Mouse (Mus musculus) MEL (cell line): ENCODE measurements around the gene Tnni3k. TPM values are rescaled to one million over a fixed set of nuclear protein-coding genes. Genes with fewer than 3 reads are reported as not detected.

ENCODE experiments used
- DNase-seq: peaks from one replicate; pipeline ENCODE4 v3.0.0; 2011; ENCODE audit warnings: low read depth, low spot score
- H3K27ac ChIP-seq: 2 replicates; pipeline ENCODE4 v1.5.1; 2012; ENCODE audit warnings: low read depth, mild to moderate bottlenecking, control low read depth, low read length, moderate library complexity; ENCODE audit not compliant: control insufficient read depth
- H3K27me3 ChIP-seq, 2 experiments: fragments of 150-350 bp in 1 of 2; sonication (generic) in 1 of 2; 2 replicates each; pipeline ENCODE4 v1.6.1; 2012; ENCODE audit warnings: low read length in 2 of 2, mild to moderate bottlenecking in 2 of 2, improper control_type of control experiment in 1 of 2, moderate library complexity in 1 of 2; ENCODE audit not compliant: insufficient read depth in 2 of 2, control insufficient read depth in 1 of 2
- H3K36me3 ChIP-seq, 2 experiments: 2 replicates each; pipeline ENCODE4 v1.6.1; 2012 to 2014; ENCODE audit warnings: low read length in 2 of 2, improper control_type of control experiment in 1 of 2, inconsistent platforms in 1 of 2, mild to moderate bottlenecking in 1 of 2; ENCODE audit not compliant: insufficient read depth in 2 of 2, control insufficient read depth in 1 of 2
- H3K4me1 ChIP-seq, 2 experiments: fragments of 150-350 bp in 1 of 2; sonication (generic) in 1 of 2; 2 replicates each; pipeline ENCODE4 v1.6.1; 2012; ENCODE audit warnings: low read length in 2 of 2, improper control_type of control experiment in 1 of 2, mild to moderate bottlenecking in 1 of 2; ENCODE audit not compliant: insufficient read depth in 2 of 2, control insufficient read depth in 1 of 2
- H3K4me3 ChIP-seq, 2 experiments: fragments of 150-350 bp in 1 of 2; sonication (generic) in 1 of 2; 2 replicates each; pipeline ENCODE4 v1.5.1; 2012; ENCODE audit warnings: low read depth in 2 of 2, low read length in 2 of 2, mild to moderate bottlenecking in 2 of 2, moderate library complexity in 2 of 2, control low read depth in 1 of 2, improper control_type of control experiment in 1 of 2; ENCODE audit not compliant: control insufficient read depth in 1 of 2, insufficient read depth in 1 of 2
- H3K79me2 ChIP-seq: 2 replicates; pipeline ENCODE4 v1.6.1; 2012; ENCODE audit warnings: mild to moderate bottlenecking, low read length, moderate library complexity; ENCODE audit not compliant: control insufficient read depth, poor library complexity, insufficient read depth
- H3K9ac ChIP-seq: 2 replicates; pipeline ENCODE4 v1.6.1; 2012; ENCODE audit warnings: low read depth, mild to moderate bottlenecking, control low read depth, low read length, moderate library complexity; ENCODE audit not compliant: control insufficient read depth, poor library complexity, severe bottlenecking
- H3K9me3 ChIP-seq: fragments of 150-350 bp; sonication (generic); replicated peaks from 2 replicates; pipeline ENCODE4 v1.6.1; 2012; ENCODE audit warnings: mild to moderate bottlenecking, low read length, improper control_type of control experiment, moderate library complexity; ENCODE audit not compliant: insufficient read depth
- GATA1 ChIP-seq: IDR thresholded peaks from 2 replicates; pipeline ENCODE4 v1.6.1; 2011; ENCODE audit warnings: low read depth, low read length, improper control_type of control experiment
- HCFC1 ChIP-seq: IDR thresholded peaks from 2 replicates; pipeline ENCODE4 v1.6.1; 2012; ENCODE audit warnings: low read depth, mild to moderate bottlenecking, inconsistent platforms, low read length, improper control_type of control experiment, moderate library complexity
- JUND ChIP-seq: IDR thresholded peaks from 2 replicates; pipeline ENCODE4 v1.6.1; 2011; ENCODE audit warnings: low read depth, mild to moderate bottlenecking, improper control_type of control experiment, low read length
- KAT2A ChIP-seq: conservative IDR thresholded peaks from 2 replicates; pipeline ENCODE4 v1.6.1; 2012; ENCODE audit warnings: low read depth, low read length, improper control_type of control experiment, inconsistent platforms
- MAX ChIP-seq: IDR thresholded peaks from 2 replicates; pipeline ENCODE4 v1.6.1; 2011; ENCODE audit warnings: low read length, improper control_type of control experiment
- MAZ ChIP-seq: IDR thresholded peaks from 2 replicates; pipeline ENCODE4 v1.6.1; 2012; ENCODE audit warnings: low read depth, mild to moderate bottlenecking, inconsistent platforms, low read length, improper control_type of control experiment
- MEF2A ChIP-seq: IDR thresholded peaks from 2 replicates; pipeline ENCODE4 v1.6.1; 2014; ENCODE audit warnings: low read depth, mild to moderate bottlenecking, inconsistent platforms, low read length, improper control_type of control experiment; ENCODE audit not compliant: poor library complexity, insufficient replicate concordance, severe bottlenecking; ENCODE audit errors: extremely low read depth
- MYB ChIP-seq: IDR thresholded peaks from 2 replicates; pipeline ENCODE4 v1.6.1; 2011; ENCODE audit warnings: mild to moderate bottlenecking, low read depth, low read length, improper control_type of control experiment
- MYC ChIP-seq: IDR thresholded peaks from 2 replicates; pipeline ENCODE4 v1.6.1; 2011; ENCODE audit warnings: low read depth, mild to moderate bottlenecking, low read length, improper control_type of control experiment, moderate library complexity
- NELFE ChIP-seq: IDR thresholded peaks from 2 replicates; pipeline ENCODE4 v1.6.1; 2011; ENCODE audit warnings: low read depth, low read length, improper control_type of control experiment
- POLR2AphosphoS2 ChIP-seq: IDR thresholded peaks from 2 replicates; pipeline ENCODE4 v1.6.1; 2011; ENCODE audit warnings: low read length, improper control_type of control experiment
- POLR2AphosphoS5 ChIP-seq: IDR thresholded peaks from 2 replicates; pipeline ENCODE4 v1.6.1; 2012; ENCODE audit warnings: low read depth, borderline replicate concordance, mild to moderate bottlenecking, inconsistent platforms, low read length, moderate library complexity, mixed read lengths
- RCOR1 ChIP-seq: IDR thresholded peaks from 2 replicates; pipeline ENCODE4 v1.6.1; 2012; ENCODE audit warnings: low read depth, mild to moderate bottlenecking, inconsistent platforms, low read length, improper control_type of control experiment
- SIN3A ChIP-seq: IDR thresholded peaks from 2 replicates; pipeline ENCODE4 v1.6.1; 2012; ENCODE audit warnings: low read length, improper control_type of control experiment, inconsistent platforms
- TAL1 ChIP-seq: IDR thresholded peaks from 2 replicates; pipeline ENCODE4 v1.6.1; 2012; ENCODE audit warnings: mild to moderate bottlenecking, inconsistent platforms, low read length, moderate library complexity, mixed read lengths
- UBTF ChIP-seq: IDR thresholded peaks from 2 replicates; pipeline ENCODE4 v1.6.1; 2012; ENCODE audit warnings: low read depth, mild to moderate bottlenecking, inconsistent platforms, low read length, improper control_type of control experiment, moderate library complexity, borderline replicate concordance; ENCODE audit not compliant: insufficient read depth
- USF1 ChIP-seq: IDR thresholded peaks from 2 replicates; pipeline ENCODE4 v1.6.1; 2014; ENCODE audit warnings: low read depth, mild to moderate bottlenecking, inconsistent platforms, low read length, improper control_type of control experiment, moderate library complexity
- USF2 ChIP-seq, 2 experiments: IDR thresholded peaks; 2 replicates each; pipeline ENCODE4 v1.6.1; 2011 to 2012; ENCODE audit warnings: improper control_type of control experiment in 2 of 2, low read length in 2 of 2, borderline replicate concordance in 1 of 2, inconsistent platforms in 1 of 2, low read depth in 1 of 2, mild to moderate bottlenecking in 1 of 2; ENCODE audit not compliant: insufficient read depth in 1 of 2
- ZKSCAN1 ChIP-seq: IDR thresholded peaks from 2 replicates; pipeline ENCODE4 v1.6.1; 2012; ENCODE audit warnings: low read depth, mild to moderate bottlenecking, inconsistent platforms, low read length, improper control_type of control experiment, moderate library complexity
- ZNF384 ChIP-seq: IDR thresholded peaks from 2 replicates; pipeline ENCODE4 v1.6.1; 2012; ENCODE audit warnings: low read depth, mild to moderate bottlenecking, inconsistent platforms, low read length, improper control_type of control experiment
- polyA plus RNA-seq, 2 experiments: library from polyadenylated mRNA; stranded (reverse) in 1 of 2; unstranded in 1 of 2; fragments of >175 nt in 1 of 2; fragments of >200 nt in 1 of 2; gene quantifications; 2 replicates each; pipeline versions ENCODE4 v1.2.1 to v1.2.4; 2012; ENCODE audit warnings: low replicate concordance in 2 of 2, low read depth in 1 of 2; ENCODE audit not compliant: insufficient read length in 2 of 2, insufficient read depth in 1 of 2, missing spikeins in 1 of 2
- total RNA-seq: library from RNA; depleted of rRNA; stranded (reverse); fragments of 300-350 nt; gene quantifications from 2 replicates; pipeline ENCODE4 v1.2.3, GENCODE M21; 2012

Tnni3k gene
- total and polyA plus RNA-seq, 3 experiments: not detected

GRCm38 (mm10) chr3:154861921-154862320, 193.3 kb downstream of the Tnni3k start:
- TF ChIP-seq MAX: no peak
- TF ChIP-seq, all 39 proteins: peak for 0
- Histone ChIP-seq H3K9me3 (no peaks in the 10 kb centered on the region), H3K79me2 (no peaks in the 10 kb centered on the region), H3K27ac (no peak overlapping the region), H3K9ac (no peak overlapping the region), H3K4me3 (no peak overlapping the region), H3K4me1 (no peaks in the 10 kb centered on the region), H3K36me3 (no peaks in the 10 kb centered on the region), H3K27me3 (no peaks in the 10 kb centered on the region)
- DNase-seq: no peak

GRCm38 (mm10) chr3:154859721-154860120, 195.5 kb downstream of the Tnni3k start:
- DNase-seq: no peak
- Histone ChIP-seq H3K9ac (no peak overlapping the region), H3K36me3 (no peaks in the 10 kb centered on the region), H3K27me3 (no peaks in the 10 kb centered on the region)
- no peak for TF ChIP-seq UBTF
- no peak for TF ChIP-seq TAL1
- no peak for TF ChIP-seq ZNF384
- no peak for TF ChIP-seq JUND
- TF ChIP-seq SIN3A: no peak
- no peak for TF ChIP-seq ZKSCAN1
- TF ChIP-seq GATA1: no peak
- no peak for TF ChIP-seq HCFC1
- TF ChIP-seq MYB: no peak
- no peak for TF ChIP-seq KAT2A
- no peak for TF ChIP-seq POLR2AphosphoS5
- no peak for TF ChIP-seq MAZ
- no peak for TF ChIP-seq MYC
- no peak for TF ChIP-seq USF2 (IDR thresholded peaks at IDR 0.05; ENCODE audit: borderline replicate concordance in 1 of 2, insufficient read depth in 1 of 2, low read depth in 1 of 2, low read length in 2 of 2)
- TF ChIP-seq MEF2A: no peak
- TF ChIP-seq NELFE: no peak
- no peak for TF ChIP-seq RCOR1
- TF ChIP-seq USF1: no peak
- no peak for TF ChIP-seq POLR2AphosphoS2
- TF ChIP-seq, all 39 proteins: peak for 0
- no peak overlapping the region for H3K27ac ChIP-seq
- H3K4me1 ChIP-seq: no peaks in the 10 kb centered on the region
- no peak overlapping the region for H3K4me3 ChIP-seq
- no peaks in the 10 kb centered on the region for H3K79me2 ChIP-seq
- no peaks in the 10 kb centered on the region for H3K9me3 ChIP-seq
